Mouse (Mus musculus) stomach, postnatal 0 days (tissue): ENCODE data around the gene Tmem190. TPM values are rescaled to one million over a fixed set of nuclear protein-coding genes. Genes with fewer than 3 reads are reported as not detected.

Experiments used
- ATAC-seq: fragments of 200-750 bp; cut with Nextera tagmentation; 2 replicates; pipeline ENCODE4 v1.8.0; 2017; ENCODE audit not compliant: low FRiP score, low TSS enrichment
- DNase-seq: peaks from one replicate; pipeline ENCODE4 v3.0.0-alpha.2; 2016; ENCODE audit warnings: low spot score
- H3K27ac ChIP-seq: fragments of 300-500 bp; sonication (generic); replicated peaks from 2 replicates; pipeline ENCODE4 v1.5.1; 2014; ENCODE audit warnings: mild to moderate bottlenecking, control low read depth
- H3K27me3 ChIP-seq: fragments of 300-500 bp; sonication (generic); 2 replicates; pipeline ENCODE4 v1.6.1; 2014; ENCODE audit warnings: low read length; ENCODE audit not compliant: control insufficient read depth, insufficient read depth
- H3K36me3 ChIP-seq: fragments of 300-500 bp; sonication (generic); 2 replicates; pipeline ENCODE4 v1.6.1; 2014; ENCODE audit warnings: low read length, mixed read lengths; ENCODE audit not compliant: control insufficient read depth, insufficient read depth
- H3K4me1 ChIP-seq: fragments of 300-500 bp; sonication (generic); replicated peaks from 2 replicates; pipeline ENCODE4 v1.6.1; 2014; ENCODE audit warnings: antibody characterized with exemption; ENCODE audit not compliant: control insufficient read depth, insufficient read depth
- H3K4me2 ChIP-seq: fragments of 300-500 bp; sonication (generic); replicated peaks from 2 replicates; pipeline ENCODE4 v1.6.1; 2014; ENCODE audit warnings: low read depth, mild to moderate bottlenecking, control low read depth, moderate library complexity
- H3K4me3 ChIP-seq: fragments of 300-500 bp; sonication (generic); 2 replicates; pipeline ENCODE4 v1.5.1; 2014; ENCODE audit warnings: low read depth, low read length, control low read depth
- H3K9ac ChIP-seq: fragments of 300-500 bp; sonication (generic); 2 replicates; pipeline ENCODE4 v1.6.1; 2014; ENCODE audit warnings: mild to moderate bottlenecking, low read length, control low read depth, mixed read lengths
- H3K9me3 ChIP-seq: fragments of 300-500 bp; sonication (generic); 2 replicates; pipeline ENCODE4 v1.6.1; 2016; ENCODE audit warnings: low read length; ENCODE audit not compliant: control insufficient read depth
- CTCF ChIP-seq: IDR thresholded peaks from 2 replicates; pipeline ENCODE4 v1.5.1; 2016; ENCODE audit warnings: antibody characterized with exemption, low read depth, mild to moderate bottlenecking, moderate library complexity
- EP300 ChIP-seq: optimal IDR thresholded peaks from 2 replicates; pipeline ENCODE3; 2016; ENCODE audit warnings: antibody characterized with exemption
- WGBS: fragments of 180-500 bp; shearing (Covaris S2); extraction: QIAGEN DNeasy Blood & Tissue Kit; methylation state at CpG from one replicate; pipeline ENCODE4 v1.1.7; 2014; 5-methylcytosine and 5-hydroxymethylcytosine counted together
- polyA plus RNA-seq: library from polyadenylated mRNA; unstranded; fragments of >200 nt; fragmentation: Nextera tagmentation; extraction: Ambion mirVana; gene quantifications from 2 replicates; pipeline ENCODE4 v1.2.1, GENCODE M21; 2015

Tmem190 gene
- polyA plus RNA-seq, 1 experiment from 2014 or later = 0.80 TPM

- H3K36me3 ChIP-seq = no peaks in the 10 kb centered on the region
- no peaks in the 10 kb centered on the region for H3K27me3 ChIP-seq
- WGBS = 53% methylated on average over 6 of the region's 6 CpGs
- H3K9ac ChIP-seq = no peak overlapping the region
- no peak overlapping the region for H3K4me3 ChIP-seq
- DNase-seq (no peak), ATAC-seq (no peak)
- no peak overlapping the region for H3K27ac ChIP-seq
- no peaks in the 10 kb centered on the region for H3K9me3 ChIP-seq
- no peaks in the 10 kb centered on the region for H3K4me1 ChIP-seq
- no peak overlapping the region for H3K4me2 ChIP-seq
- no peak for TF ChIP-seq CTCF
These were observed 39.6 kb downstream of the Tmem190 start for GRCm38 (mm10) chr7:4822162-4822907.

DNA sequence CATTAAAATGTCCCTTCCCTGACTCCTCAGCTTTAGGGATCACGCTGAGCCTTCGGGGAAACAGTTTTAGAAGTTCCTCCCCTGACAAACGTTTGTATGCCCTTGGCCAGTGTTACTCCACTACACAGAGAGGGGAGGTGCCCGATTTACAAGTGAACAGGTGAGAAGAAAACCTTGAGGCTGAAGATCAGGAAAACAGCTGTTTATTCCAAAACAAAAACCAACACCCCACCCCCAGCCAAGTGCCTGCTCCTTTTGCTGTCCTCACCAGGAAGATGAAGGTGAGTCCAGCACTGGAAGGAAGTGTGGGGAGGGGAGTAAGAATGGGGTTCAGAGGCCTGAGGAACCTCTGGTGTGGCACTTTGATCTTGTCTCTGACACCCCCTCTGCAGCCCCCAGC, 42.6 kb downstream of the Tmem190 start:
- Histone ChIP-seq H3K36me3 (no peaks in the 10 kb centered on the region), H3K4me1 (no peaks in the 10 kb centered on the region), H3K9me3 (no peaks in the 10 kb centered on the region), H3K9ac (no peak overlapping the region), H3K27ac (no peak overlapping the region), H3K4me3 (no peak overlapping the region), H3K27me3 (no peaks in the 10 kb centered on the region), H3K4me2 (no peak overlapping the region)
- no peak for DNase-seq
- TF ChIP-seq EP300 (no peak), CTCF (no peak)
- no peak for ATAC-seq
- 44% methylated on average over 4 of the region's 4 CpGs for WGBS

DNA sequence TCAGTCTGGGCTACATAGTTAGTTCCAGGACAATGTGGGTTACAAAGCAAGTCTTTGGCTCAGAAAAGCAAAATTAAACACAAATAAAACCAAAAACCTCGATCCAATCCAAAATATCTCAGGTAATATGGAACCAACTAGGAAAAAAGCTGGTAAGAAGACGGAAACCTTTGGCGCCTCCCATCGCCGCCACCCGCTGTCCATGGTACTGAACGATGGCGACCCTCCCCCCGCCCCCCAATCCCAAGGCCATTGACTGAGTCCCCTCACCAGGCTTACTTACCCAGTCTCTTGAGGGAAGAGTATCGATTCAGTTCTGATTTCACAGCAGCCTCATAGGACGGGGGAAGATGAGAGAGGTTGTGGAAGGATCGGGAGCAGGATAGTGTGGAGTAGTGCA, 47.7 kb downstream of the Tmem190 start:
- ATAC-seq = no peak
- H3K27me3 ChIP-seq = no peaks in the 10 kb centered on the region
- DNase-seq = no peak
- H3K36me3 ChIP-seq = no peaks in the 10 kb centered on the region
- no peaks in the 10 kb centered on the region for H3K4me1 ChIP-seq
- no peak overlapping the region for H3K4me2 ChIP-seq
- 8% methylated on average over 12 of the region's 12 CpGs for WGBS
- no peak overlapping the region for H3K4me3 ChIP-seq
- no peaks in the 10 kb centered on the region for H3K9me3 ChIP-seq
- no peak for TF ChIP-seq EP300
- no peak for TF ChIP-seq CTCF
- no peak overlapping the region for H3K27ac ChIP-seq
- no peak overlapping the region for H3K9ac ChIP-seq

Other genes with a start within 250 kb of the Tmem190 start
- 6.7 and 7.2 TPM in 2 replicates for gene Syt5, start 235.4 kb upstream of the Tmem190 start, polyA plus RNA-seq
- 1.9 TPM in 2 replicates for gene Ptprh, start 178.9 kb upstream of the Tmem190 start, polyA plus RNA-seq
- 0.22 and 0.23 TPM in 2 replicates for gene Tmem86b, start 151.5 kb upstream of the Tmem190 start, polyA plus RNA-seq
- gene Ppp6r1, start 123.9 kb upstream of the Tmem190 start, polyA plus RNA-seq = 3.9 and 6.2 TPM in 2 replicates
- 59.1 and 60.7 TPM in 2 replicates for gene Hspbp1, start 97.9 kb upstream of the Tmem190 start, polyA plus RNA-seq
- 0.36 and 0.42 TPM in 2 replicates for gene Brsk1, start 92.3 kb upstream of the Tmem190 start, polyA plus RNA-seq
- gene Tmem150b, start 57.7 kb upstream of the Tmem190 start, polyA plus RNA-seq = 2.2 and 2.4 TPM in 2 replicates
- gene Kmt5c, start 42.8 kb upstream of the Tmem190 start, polyA plus RNA-seq = 31.8 and 32.5 TPM in 2 replicates
- 43.1 and 46.5 TPM in 2 replicates for gene Cox6b2, start 29.8 kb upstream of the Tmem190 start, polyA plus RNA-seq
- not detected in 2 replicates for gene Fam71e2, start 11.6 kb upstream of the Tmem190 start, polyA plus RNA-seq
- 0.42 and 0.65 TPM in 2 replicates for gene Il11, start 78 bp upstream of the Tmem190 start, polyA plus RNA-seq
- 69.0 and 70.7 TPM in 2 replicates for gene Tmem238, start 6.7 kb downstream of the Tmem190 start, polyA plus RNA-seq
- gene Rpl28, start 9.9 kb downstream of the Tmem190 start, polyA plus RNA-seq = 322 and 359 TPM in 2 replicates
- gene Ube2s, start 29.7 kb downstream of the Tmem190 start, polyA plus RNA-seq = 95.5 and 111 TPM in 2 replicates
- gene Shisa7, start 61.8 kb downstream of the Tmem190 start, polyA plus RNA-seq = 0.15 and 0.16 TPM in 2 replicates
- 17.5 and 21.7 TPM in 2 replicates for gene Isoc2b, start 87.3 kb downstream of the Tmem190 start, polyA plus RNA-seq
- gene Isoc2a, start 94.2 kb downstream of the Tmem190 start, polyA plus RNA-seq = 0.56 and 0.67 TPM in 2 replicates
- not detected in 2 replicates for gene Gm36210, start 123.6 kb downstream of the Tmem190 start, polyA plus RNA-seq
- 1.8 and 1.9 TPM in 2 replicates for gene Zfp628, start 132.3 kb downstream of the Tmem190 start, polyA plus RNA-seq
- 2.3 and 2.5 TPM in 2 replicates for gene Nat14, start 139.1 kb downstream of the Tmem190 start, polyA plus RNA-seq
- gene Ssc5d, start 142.8 kb downstream of the Tmem190 start, polyA plus RNA-seq = 1.3 and 1.9 TPM in 2 replicates
- gene Sbk2, start 181.5 kb downstream of the Tmem190 start, polyA plus RNA-seq = 0.15 TPM in 1 of 2 replicates, not detected in the other
- 0.04 TPM in 1 of 2 replicates, not detected in the other for gene Sbk3, start 188.2 kb downstream of the Tmem190 start, polyA plus RNA-seq
- 10.9 and 15.0 TPM in 2 replicates for gene Zfp579, start 213.2 kb downstream of the Tmem190 start, polyA plus RNA-seq
- 14.0 and 16.3 TPM in 2 replicates for gene Zfp524, start 231.5 kb downstream of the Tmem190 start, polyA plus RNA-seq
- 14.9 and 17.8 TPM in 2 replicates for gene Fiz1, start 231.8 kb downstream of the Tmem190 start, polyA plus RNA-seq
- 3.3 and 3.7 TPM in 2 replicates for gene Gm44973, start 232.6 kb downstream of the Tmem190 start, polyA plus RNA-seq
- gene Zfp865, start 237.4 kb downstream of the Tmem190 start, polyA plus RNA-seq = 2.2 and 2.3 TPM in 2 replicates
- gene Ccdc106, start 237.6 kb downstream of the Tmem190 start, polyA plus RNA-seq = 13.6 and 14.6 TPM in 2 replicates